Mouse (Mus musculus): Measurements from ENCODE around the gene Gm3336. TPM values are rescaled to one million over a fixed set of nuclear protein-coding genes. Genes with fewer than 3 reads are reported as not detected.

Gene Gm3336
- polyA plus RNA-seq, 1 experiment = 0.23 TPM

DNA sequence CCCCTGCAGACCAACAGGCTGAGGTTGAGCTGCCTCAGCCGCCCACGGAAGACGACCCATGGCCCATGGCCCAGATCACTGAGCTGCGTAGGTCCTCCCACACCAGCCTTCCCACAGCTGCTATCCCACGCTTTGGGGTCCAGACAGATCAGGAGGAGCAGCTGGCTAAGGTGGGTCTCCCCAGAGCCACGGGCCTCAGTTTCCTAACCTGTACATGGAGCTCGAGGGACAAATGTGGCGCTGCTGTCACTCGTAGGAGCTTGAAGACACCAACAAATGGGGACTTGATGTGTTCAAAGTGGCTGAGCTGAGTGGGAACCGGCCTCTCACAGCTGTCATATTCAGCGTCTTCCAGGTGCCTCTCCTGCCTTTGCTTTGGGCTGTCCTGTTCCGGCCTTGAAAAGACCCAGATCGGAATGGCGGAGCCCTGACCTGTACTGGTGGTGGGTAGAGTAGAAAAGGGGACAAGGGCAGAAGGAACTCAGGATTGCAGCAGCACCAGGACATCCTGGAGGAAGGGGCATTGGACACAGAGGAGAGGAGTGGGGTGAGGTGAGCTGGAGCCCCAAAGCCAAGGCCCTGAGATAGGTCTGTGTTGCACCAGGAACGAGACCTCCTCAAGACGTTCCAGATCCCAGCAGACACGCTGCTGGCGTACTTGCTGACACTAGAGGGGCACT, 29.0 kb downstream of the Gm3336 start:
- TF ChIP-seq POLR2AphosphoS2 (IDR thresholded peaks at IDR 0.05; ENCODE audit: insufficient read length, low read depth) (no peak), MYOG (IDR thresholded peaks at IDR 0.05; ENCODE audit: control insufficient read depth in 1 of 3, insufficient read depth in 1 of 3, insufficient read length in 2 of 3, low read depth in 2 of 3) (peak in 1 of 3 experiments; percentile 1), MAX (IDR thresholded peaks at IDR 0.05; ENCODE audit: low read depth) (no peak), MYOD1 (IDR thresholded peaks at IDR 0.05; ENCODE audit: control insufficient read depth in 1 of 3, insufficient read length in 2 of 3, low read depth in 2 of 3) (peak in 2 of 3 experiments; percentile 22 to 42)

GRCm38 (mm10) chr8:70748246-70749096, 30.1 kb downstream of the Gm3336 start:
- Histone ChIP-seq H3ac (ENCODE audit: control insufficient read depth, insufficient read length) (no peak overlapping the region), H3K36me3 (ENCODE audit: control insufficient read depth, insufficient read depth) (no peaks in the 10 kb centered on the region), H3K4me3 (no peak overlapping the region), H3K4me2 (ENCODE audit: low read depth) (no peak overlapping the region), H3K79me2 (ENCODE audit: control insufficient read depth, insufficient read depth) (no peaks in the 10 kb centered on the region), H3K27me3 (ENCODE audit: control insufficient read depth, insufficient read depth, insufficient read length) (peaks cover 29% of the 10 kb centered on the region)
- no peak for TF ChIP-seq E2F4 (IDR thresholded peaks at IDR 0.05; ENCODE audit: insufficient read depth)
- TF ChIP-seq USF1 (IDR thresholded peaks at IDR 0.05; ENCODE audit: low read depth) = no peak
- TF ChIP-seq REST (IDR thresholded peaks at IDR 0.05; ENCODE audit: insufficient read depth, insufficient read length) = no peak
- no peak for TF ChIP-seq MYOG (IDR thresholded peaks at IDR 0.05; ENCODE audit: control insufficient read depth in 1 of 3, insufficient read depth in 1 of 3, insufficient read length in 2 of 3, low read depth in 2 of 3)
- no peak for TF ChIP-seq TCF3 (IDR thresholded peaks at IDR 0.05; ENCODE audit: insufficient read length, low read depth)
- TF ChIP-seq CEBPB (IDR thresholded peaks at IDR 0.05; ENCODE audit: insufficient read depth, poor library complexity, severe bottlenecking) = no peak
- no peak for TF ChIP-seq POLR2A (IDR thresholded peaks at IDR 0.05; ENCODE audit: insufficient read length, low read depth)
- TF ChIP-seq MAX (IDR thresholded peaks at IDR 0.05; ENCODE audit: low read depth) = no peak
- TF ChIP-seq TCF12 (IDR thresholded peaks at IDR 0.05; ENCODE audit: insufficient read depth, poor library complexity, severe bottlenecking) = no peak
- no peak for TF ChIP-seq MYOD1 (IDR thresholded peaks at IDR 0.05; ENCODE audit: control insufficient read depth in 1 of 3, insufficient read length in 2 of 3, low read depth in 2 of 3)
- TF ChIP-seq SRF (IDR thresholded peaks at IDR 0.05; ENCODE audit: control insufficient read depth, insufficient read length, low read depth) = no peak

More for the DNA sequence above, 29.0 kb downstream of the Gm3336 start:
- Histone ChIP-seq H3K4me2 (ENCODE audit: low read depth) (no peak overlapping the region), H3K4me3 (no peak overlapping the region), H3K36me3 (ENCODE audit: control insufficient read depth, insufficient read depth) (no peaks in the 10 kb centered on the region), H3K79me2 (ENCODE audit: control insufficient read depth, insufficient read depth) (no peaks in the 10 kb centered on the region), H3K27me3 (ENCODE audit: control insufficient read depth, insufficient read depth, insufficient read length) (peaks cover 40% of the 10 kb centered on the region), H3ac (ENCODE audit: control insufficient read depth, insufficient read length) (no peak overlapping the region)

GRCm38 (mm10) chr8:70749097-70749674, 30.8 kb downstream of the Gm3336 start:
- no peak overlapping the region for H3K4me3 ChIP-seq
- no peak overlapping the region for H3ac ChIP-seq (ENCODE audit: control insufficient read depth, insufficient read length)
- no peak for TF ChIP-seq MAX (IDR thresholded peaks at IDR 0.05; ENCODE audit: low read depth)
- no peak for TF ChIP-seq REST (IDR thresholded peaks at IDR 0.05; ENCODE audit: insufficient read depth, insufficient read length)
- no peak for TF ChIP-seq CEBPB (IDR thresholded peaks at IDR 0.05; ENCODE audit: insufficient read depth, poor library complexity, severe bottlenecking)
- no peak for TF ChIP-seq POLR2AphosphoS2 (IDR thresholded peaks at IDR 0.05; ENCODE audit: insufficient read length, low read depth)
- no peak for TF ChIP-seq MYOG (IDR thresholded peaks at IDR 0.05; ENCODE audit: control insufficient read depth in 1 of 3, insufficient read depth in 1 of 3, insufficient read length in 2 of 3, low read depth in 2 of 3)
- TF ChIP-seq TCF12 (IDR thresholded peaks at IDR 0.05; ENCODE audit: insufficient read depth, poor library complexity, severe bottlenecking) = no peak
- no peak for TF ChIP-seq E2F4 (IDR thresholded peaks at IDR 0.05; ENCODE audit: insufficient read depth)
- no peaks in the 10 kb centered on the region for H3K36me3 ChIP-seq (ENCODE audit: control insufficient read depth, insufficient read depth)
- peaks cover 23% of the 10 kb centered on the region for H3K27me3 ChIP-seq (ENCODE audit: control insufficient read depth, insufficient read depth, insufficient read length)
- no peak overlapping the region for H3K4me2 ChIP-seq (ENCODE audit: low read depth)
- H3K79me2 ChIP-seq (ENCODE audit: control insufficient read depth, insufficient read depth) = no peaks in the 10 kb centered on the region

DNA sequence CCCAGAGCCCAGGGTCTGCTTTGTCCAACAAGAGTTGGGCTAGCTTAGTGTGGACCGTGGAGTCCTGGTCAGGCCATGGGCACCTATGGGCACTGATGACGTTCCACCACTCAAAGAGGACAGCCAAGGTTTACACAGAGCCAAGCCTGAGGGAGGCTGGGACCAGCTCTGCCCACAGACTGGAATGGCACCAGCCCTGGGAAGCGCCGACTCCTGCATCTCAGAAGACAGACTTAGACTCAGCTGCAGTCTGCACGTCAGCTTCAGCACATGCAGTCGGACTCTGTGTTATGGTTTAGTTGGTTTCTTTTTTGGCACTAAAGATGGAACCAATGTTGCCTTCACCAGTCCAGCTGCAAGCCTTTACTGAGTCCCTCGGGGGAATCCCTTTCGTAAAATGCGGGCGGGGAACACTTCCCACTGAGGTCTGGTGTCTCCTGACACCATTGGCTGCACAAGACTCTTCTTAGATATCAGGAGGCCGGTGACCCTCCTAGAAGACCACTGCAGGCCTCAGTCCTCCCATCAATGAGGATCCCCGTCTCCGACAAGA, 31.9 kb downstream of the Gm3336 start:
- Histone ChIP-seq H3ac (ENCODE audit: control insufficient read depth, insufficient read length) (no peak overlapping the region), H3K4me2 (ENCODE audit: low read depth) (no peak overlapping the region), H3K79me2 (ENCODE audit: control insufficient read depth, insufficient read depth) (no peaks in the 10 kb centered on the region), H3K4me3 (no peak overlapping the region), H3K27me3 (ENCODE audit: control insufficient read depth, insufficient read depth, insufficient read length) (peaks cover 20% of the 10 kb centered on the region), H3K36me3 (ENCODE audit: control insufficient read depth, insufficient read depth) (no peaks in the 10 kb centered on the region)
- no peak for TF ChIP-seq SRF (IDR thresholded peaks at IDR 0.05; ENCODE audit: control insufficient read depth, insufficient read length, low read depth)
- TF ChIP-seq POLR2AphosphoS2 (IDR thresholded peaks at IDR 0.05; ENCODE audit: insufficient read length, low read depth) = no peak
- no peak for TF ChIP-seq MAX (IDR thresholded peaks at IDR 0.05; ENCODE audit: low read depth)
- TF ChIP-seq USF1 (IDR thresholded peaks at IDR 0.05; ENCODE audit: low read depth) = no peak
- no peak for TF ChIP-seq TCF3 (IDR thresholded peaks at IDR 0.05; ENCODE audit: insufficient read length, low read depth)
- no peak for TF ChIP-seq MYOD1 (IDR thresholded peaks at IDR 0.05; ENCODE audit: control insufficient read depth in 1 of 3, insufficient read length in 2 of 3, low read depth in 2 of 3)
- TF ChIP-seq E2F4 (IDR thresholded peaks at IDR 0.05; ENCODE audit: insufficient read depth) = no peak
- TF ChIP-seq POLR2A (IDR thresholded peaks at IDR 0.05; ENCODE audit: insufficient read length, low read depth) = no peak
- no peak for TF ChIP-seq MYOG (IDR thresholded peaks at IDR 0.05; ENCODE audit: control insufficient read depth in 1 of 3, insufficient read depth in 1 of 3, insufficient read length in 2 of 3, low read depth in 2 of 3)
- TF ChIP-seq REST (IDR thresholded peaks at IDR 0.05; ENCODE audit: insufficient read depth, insufficient read length) = no peak
- no peak for TF ChIP-seq CEBPB (IDR thresholded peaks at IDR 0.05; ENCODE audit: insufficient read depth, poor library complexity, severe bottlenecking)
- TF ChIP-seq TCF12 (IDR thresholded peaks at IDR 0.05; ENCODE audit: insufficient read depth, poor library complexity, severe bottlenecking) = no peak
